In the genomic region with DNA sequence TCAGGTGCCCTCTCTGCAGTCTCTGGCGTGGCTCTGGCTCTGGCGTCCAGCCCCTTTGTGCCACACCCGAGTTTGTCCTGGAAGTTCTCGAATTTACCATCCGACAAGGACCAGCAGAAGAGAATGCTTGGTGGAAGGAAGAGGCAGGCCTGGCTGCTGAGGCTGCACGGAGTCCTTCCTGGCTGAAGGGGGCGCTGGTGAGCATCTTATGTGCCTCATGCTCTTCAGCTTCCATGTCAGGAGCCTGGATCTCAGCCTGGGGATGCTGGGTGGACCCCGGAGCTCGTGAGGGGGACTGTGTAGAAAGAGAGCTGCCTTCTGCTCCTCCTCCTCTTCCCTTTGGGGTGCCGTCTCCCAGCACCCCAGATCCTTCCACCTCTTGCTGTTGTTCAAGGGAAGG, we compare ENCODE assay signal across 9 mouse cellular contexts. TPM values are rescaled to one million over a fixed set of nuclear protein-coding genes. Genes with fewer than 3 reads are reported as not detected.
DNase-seq lines count a peak whose midpoint lies in the region; ATAC-seq and TF ChIP-seq lines count a peak whose summit lies in the region.
"Had no signal": no experiment of that assay in that cellular context is flagged by ENCODE, and none has a peak within 500 bp of the region (broad histone marks: within the 10 kb centered on the region; RNA-seq: fewer than 3 reads in every experiment).

No protein-coding gene starts in this region.

- H3K27ac ChIP-seq in heart, adult 2 months = no peak overlapping the region
- no peak overlapping the region for H3K27ac ChIP-seq in heart, embryonic 12.5 days (ENCODE audit: poor library complexity, severe bottlenecking)
- no peak overlapping the region for H3K27ac ChIP-seq in testis, adult 2 months (ENCODE audit: control insufficient read depth, insufficient read depth, low read depth, low read length)
- no peak overlapping the region for H3K27ac ChIP-seq in embryonic facial prominence, embryonic 11.5 days (replicated peaks; ENCODE audit: low read depth, low read length)
- H3K27ac ChIP-seq: limb, embryonic 15.5 days had no signal

- H3K9ac ChIP-seq in heart, adult 2 months (ENCODE audit: low read depth, low read length) = no peak overlapping the region
- no peak overlapping the region for H3K9ac ChIP-seq in heart, embryonic 12.5 days
- H3K9ac ChIP-seq in embryonic facial prominence, embryonic 11.5 days (replicated peaks; ENCODE audit: low read length) = no peak overlapping the region
- H3K9ac ChIP-seq: limb, embryonic 15.5 days had no signal

- TF ChIP-seq EP300 in heart, adult 2 months (IDR thresholded peaks at IDR 0.05; ENCODE audit: insufficient read depth, low read depth, low read length) = no peak

- no peak for DNase-seq in heart, adult 2 months
- no peak for DNase-seq in testis, postnatal 14 days (ENCODE audit: low spot score)
- peak; percentile 18 for DNase-seq in embryonic facial prominence, embryonic 11.5 days (ENCODE audit: low spot score)
- DNase-seq in lung, postnatal 36 days = peak; percentile 27
- DNase-seq in ovary, adult 18-20 months (ENCODE audit: low spot score) = no peak
- DNase-seq in cerebellum, adult 9-10 months = no peak

- H3K4me1 ChIP-seq in heart, adult 2 months (ENCODE audit: control insufficient read depth, insufficient read depth, low read length) = no peaks in the 10 kb centered on the region
- no peaks in the 10 kb centered on the region for H3K4me1 ChIP-seq in heart, embryonic 12.5 days (replicated peaks)
- no peaks in the 10 kb centered on the region for H3K4me1 ChIP-seq in testis, adult 2 months (ENCODE audit: control insufficient read depth, insufficient read depth, low read length)
- no peaks in the 10 kb centered on the region for H3K4me1 ChIP-seq in embryonic facial prominence, embryonic 11.5 days (ENCODE audit: control insufficient read depth, insufficient read depth, low read length)
- H3K4me1 ChIP-seq: limb, embryonic 15.5 days had no signal

- H3K9me3 ChIP-seq in heart, embryonic 12.5 days (replicated peaks) = no peaks in the 10 kb centered on the region
- H3K9me3 ChIP-seq in embryonic facial prominence, embryonic 11.5 days (replicated peaks; ENCODE audit: control insufficient read depth, low read length) = no peaks in the 10 kb centered on the region
- H3K9me3 ChIP-seq: limb, embryonic 15.5 days had no signal

- TF ChIP-seq CTCF in heart, adult 2 months (IDR thresholded peaks at IDR 0.05) = peak; percentile 58
- TF ChIP-seq CTCF in testis, adult 2 months (IDR thresholded peaks at IDR 0.05; ENCODE audit: control insufficient read depth, insufficient read depth, insufficient replicate concordance, low read depth, low read length) = peak; percentile 74; the same call in 1 of the 2 replicates

- ATAC-seq in heart, embryonic 12.5 days (ENCODE audit: insufficient number of reproducible peaks, low FRiP score) = no peak
- no peak for ATAC-seq in embryonic facial prominence, embryonic 11.5 days (replicated peaks; ENCODE audit: insufficient number of reproducible peaks, low FRiP score, low TSS enrichment, low read depth)

- WGBS in heart, adult 2 months = 61% methylated on average over 10 of the region's 10 CpGs
- 55% methylated on average over 9 of the region's 10 CpGs for WGBS in heart, embryonic 12.5 days
- WGBS in embryonic facial prominence, embryonic 11.5 days = 62% methylated on average over 9 of the region's 10 CpGs

- no peaks in the 10 kb centered on the region for H3K79me2 ChIP-seq in heart, adult 2 months (replicated peaks; ENCODE audit: control insufficient read depth, insufficient read depth, low read length)

- no peak overlapping the region for H3K4me3 ChIP-seq in heart, adult 2 months
- H3K4me3 ChIP-seq in heart, embryonic 12.5 days = no peak overlapping the region
- no peak overlapping the region for H3K4me3 ChIP-seq in testis, adult 2 months (ENCODE audit: control insufficient read depth, low read depth, low read length)
- no peak overlapping the region for H3K4me3 ChIP-seq in embryonic facial prominence, embryonic 11.5 days (ENCODE audit: low read depth, low read length)
- H3K4me3 ChIP-seq: limb, embryonic 15.5 days had no signal

- TF ChIP-seq POLR2A in heart, adult 2 months (IDR thresholded peaks at IDR 0.05; ENCODE audit: insufficient read depth, low read depth, low read length) = no peak
- TF ChIP-seq POLR2A in testis, adult 2 months (IDR thresholded peaks at IDR 0.05; ENCODE audit: control insufficient read depth, low read depth, low read length) = no peak

- no peak overlapping the region for H3K4me2 ChIP-seq in heart, embryonic 12.5 days
- no peak overlapping the region for H3K4me2 ChIP-seq in embryonic facial prominence, embryonic 11.5 days (ENCODE audit: low read depth, low read length)
- H3K4me2 ChIP-seq: limb, embryonic 15.5 days had no signal

- H3K36me3 ChIP-seq in heart, adult 2 months (ENCODE audit: control insufficient read depth, insufficient read depth, low read length) = no peaks in the 10 kb centered on the region
- peaks cover 23% of the 10 kb centered on the region for H3K36me3 ChIP-seq in heart, embryonic 12.5 days
- H3K36me3 ChIP-seq in testis, adult 2 months (ENCODE audit: control insufficient read depth, insufficient read depth, low read length) = no peaks in the 10 kb centered on the region
- no peaks in the 10 kb centered on the region for H3K36me3 ChIP-seq in embryonic facial prominence, embryonic 11.5 days (replicated peaks; ENCODE audit: control insufficient read depth, insufficient read depth, low read depth, low read length)

- no peaks in the 10 kb centered on the region for H3K27me3 ChIP-seq in heart, adult 2 months (ENCODE audit: control insufficient read depth, insufficient read depth, low read length)
- no peaks in the 10 kb centered on the region for H3K27me3 ChIP-seq in heart, embryonic 12.5 days (replicated peaks)
- no peaks in the 10 kb centered on the region for H3K27me3 ChIP-seq in testis, adult 2 months (ENCODE audit: control insufficient read depth, insufficient read depth, low read length)
- no peaks in the 10 kb centered on the region for H3K27me3 ChIP-seq in embryonic facial prominence, embryonic 11.5 days (ENCODE audit: control insufficient read depth, insufficient read depth, low read length)
- H3K27me3 ChIP-seq: limb, embryonic 15.5 days had no signal

- intact Hi-C loops in heart, adult 2 months (cut with DNase I) = no loop called here

RNA-seq across cellular contexts. Expression of gene Gnmt, which starts 7.2 kb away (rescaled TPM):
- total RNA-seq in heart, adult 2 months (2021) = 1 to 10 TPM; 2.8 to 4.4 TPM
- polyA plus RNA-seq in heart, adult 2 months (2012; rRNA removed) = 3.3 and 5.1 TPM in 2 replicates
- polyA plus RNA-seq in heart, embryonic 12.5 days (2016; fragmentation: Nextera tagmentation; extraction: Ambion mirVana) = 0.38 and 0.90 TPM in 2 replicates
- 2.3 and 3.7 TPM in 2 replicates for polyA plus RNA-seq in testis, adult 2 months (2012; rRNA removed)
- polyA plus RNA-seq in embryonic facial prominence, embryonic 11.5 days (2014; fragmentation: Nextera tagmentation; extraction: Ambion mirVana) = 0.35 and 0.62 TPM in 2 replicates

RNA-seq across cellular contexts. Expression of gene Cnpy3, which starts 15.9 kb away (rescaled TPM):
- 10 to 100 TPM; 19.8 to 21.5 TPM for total RNA-seq in heart, adult 2 months (2021)
- 19.7 and 20.7 TPM in 2 replicates for polyA plus RNA-seq in heart, adult 2 months (2012; rRNA removed)
- 52.2 and 53.0 TPM in 2 replicates for polyA plus RNA-seq in heart, embryonic 12.5 days (2016; fragmentation: Nextera tagmentation; extraction: Ambion mirVana)
- polyA plus RNA-seq in testis, adult 2 months (2012; rRNA removed) = 18.9 and 20.6 TPM in 2 replicates
- 52.2 and 55.1 TPM in 2 replicates for polyA plus RNA-seq in embryonic facial prominence, embryonic 11.5 days (2014; fragmentation: Nextera tagmentation; extraction: Ambion mirVana)

RNA-seq across cellular contexts. Expression of gene Pex6, which starts 24.9 kb away (rescaled TPM):
- total RNA-seq in heart, adult 2 months (2021) = 10 to 100 TPM; 33.4 to 36.5 TPM
- polyA plus RNA-seq in heart, adult 2 months (2012; rRNA removed) = 33.7 and 34.1 TPM in 2 replicates
- polyA plus RNA-seq in heart, embryonic 12.5 days (2016; fragmentation: Nextera tagmentation; extraction: Ambion mirVana) = 16.9 and 17.0 TPM in 2 replicates
- polyA plus RNA-seq in testis, adult 2 months (2012; rRNA removed) = 43.4 and 43.9 TPM in 2 replicates
- 13.9 and 17.4 TPM in 2 replicates for polyA plus RNA-seq in embryonic facial prominence, embryonic 11.5 days (2014; fragmentation: Nextera tagmentation; extraction: Ambion mirVana)

RNA-seq across cellular contexts. Expression of gene Ptcra, which starts 27.4 kb away (rescaled TPM):
- total RNA-seq in heart, adult 2 months (2021) = not detected
- polyA plus RNA-seq in heart, adult 2 months (2012; rRNA removed) = 0.08 and 0.12 TPM in 2 replicates
- 0.13 and 0.33 TPM in 2 replicates for polyA plus RNA-seq in heart, embryonic 12.5 days (2016; fragmentation: Nextera tagmentation; extraction: Ambion mirVana)
- polyA plus RNA-seq in testis, adult 2 months (2012; rRNA removed) = 0.18 and 0.23 TPM in 2 replicates
- polyA plus RNA-seq in embryonic facial prominence, embryonic 11.5 days (2014; fragmentation: Nextera tagmentation; extraction: Ambion mirVana) = 0.32 and 0.49 TPM in 2 replicates

RNA-seq across cellular contexts. Expression of gene Ppp2r5d, which starts 31.2 kb away (rescaled TPM):
- total RNA-seq in heart, adult 2 months (2021) = 10 to 100 TPM; 28.1 to 32.0 TPM
- 30.8 and 40.6 TPM in 2 replicates for polyA plus RNA-seq in heart, adult 2 months (2012; rRNA removed)
- 62.8 TPM in 2 replicates for polyA plus RNA-seq in heart, embryonic 12.5 days (2016; fragmentation: Nextera tagmentation; extraction: Ambion mirVana)
- 12.4 and 12.9 TPM in 2 replicates for polyA plus RNA-seq in testis, adult 2 months (2012; rRNA removed)
- 111 and 115 TPM in 2 replicates for polyA plus RNA-seq in embryonic facial prominence, embryonic 11.5 days (2014; fragmentation: Nextera tagmentation; extraction: Ambion mirVana)

Comparison
In these comparisons a context has a peak if more than half of its experiments do, and no peak if none do; other contexts are left out.
1. DNase-seq: peak in embryonic facial prominence, embryonic 11.5 days (single experiment) and lung, postnatal 36 days (single experiment); none in heart, adult 2 months (0 of 2), testis, postnatal 14 days (single experiment), ovary, adult 18-20 months (single experiment) and cerebellum, adult 9-10 months (single experiment).